Mouse (Mus musculus) left cerebral cortex, adult 11 months (tissue): ENCODE measurements around the gene Slc33a1.

ENCODE experiments used
- DNase-seq: peaks from one replicate; pipeline ENCODE4 v3.0.0; 2022; ENCODE audit warnings: low spot score

Gene Slc33a1

DNA sequence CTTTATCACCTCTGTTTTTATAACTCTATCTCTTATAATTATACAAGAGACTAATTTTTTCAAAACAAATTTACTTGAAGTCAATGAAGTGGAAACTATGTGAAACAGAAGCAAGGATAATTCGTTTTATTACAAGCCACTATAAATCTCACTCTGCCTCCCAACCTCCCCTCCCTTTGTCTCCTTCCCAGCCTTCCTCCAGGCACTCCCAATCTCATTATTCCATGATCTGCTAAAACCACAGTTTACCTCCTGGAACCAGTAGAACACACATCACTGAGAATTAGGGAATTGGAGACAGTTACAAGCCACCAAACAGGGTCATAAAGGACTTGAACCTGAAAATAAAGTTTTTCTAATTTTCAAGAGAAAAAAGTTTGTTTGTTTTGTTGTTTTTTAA, 67.4 kb downstream of the Slc33a1 start:
- DNase-seq: no peak

- no peak for DNase-seq
These were observed 68.3 kb downstream of the Slc33a1 start for GRCm38 (mm10) chr3:63896303-63896702.

GRCm38 (mm10) chr3:63895786-63896185, 68.8 kb downstream of the Slc33a1 start:
- DNase-seq: no peak

GRCm38 (mm10) chr3:63893677-63894076, 70.9 kb downstream of the Slc33a1 start:
- DNase-seq: no peak

GRCm38 (mm10) chr3:63892154-63892553, 72.4 kb downstream of the Slc33a1 start:
- DNase-seq: no peak
